Mouse (Mus musculus) forebrain, embryonic 10.5 days (tissue): ENCODE measurements around the gene Rasa2. TPM values are rescaled to one million over a fixed set of nuclear protein-coding genes. Genes with fewer than 3 reads are reported as not detected.

Source experiments
- DNase-seq: peaks from one replicate; pipeline ENCODE4 v3.0.0-alpha.2; 2017; ENCODE audit warnings: low spot score; ENCODE audit errors: extremely low spot score
- H3K27ac ChIP-seq: fragments of 300-500 bp; sonication (generic); 2 replicates; pipeline ENCODE4 v1.5.1; 2016; ENCODE audit warnings: mild to moderate bottlenecking
- H3K27me3 ChIP-seq: fragments of 300-500 bp; sonication (generic); 2 replicates; pipeline ENCODE4 v1.6.1; 2016; ENCODE audit warnings: mild to moderate bottlenecking; ENCODE audit not compliant: poor library complexity, severe bottlenecking
- H3K36me3 ChIP-seq: fragments of 300-500 bp; sonication (generic); replicated peaks from 2 replicates; pipeline ENCODE4 v1.6.1; 2016; ENCODE audit warnings: mild to moderate bottlenecking, moderate library complexity
- H3K4me1 ChIP-seq: fragments of 300-500 bp; sonication (generic); 2 replicates; pipeline ENCODE4 v1.6.1; 2016
- H3K4me3 ChIP-seq: fragments of 300-500 bp; sonication (generic); 2 replicates; pipeline ENCODE4 v1.5.1; 2016; ENCODE audit warnings: mild to moderate bottlenecking, moderate library complexity
- H3K9me3 ChIP-seq: fragments of 300-500 bp; sonication (generic); 2 replicates; pipeline ENCODE4 v1.6.1; 2016; ENCODE audit warnings: mild to moderate bottlenecking, moderate library complexity
- WGBS: fragments of 180-500 bp; shearing (Covaris S2); methylation state at CpG from one replicate; pipeline ENCODE4 v1.1.7; 2016; 5-methylcytosine and 5-hydroxymethylcytosine counted together
- polyA plus RNA-seq: library from polyadenylated mRNA; unstranded; fragments of >200 nt; fragmentation: Nextera tagmentation; extraction: Ambion mirVana; gene quantifications from 2 replicates; pipeline ENCODE4 v1.2.1, GENCODE M21; 2016

Rasa2 gene
- polyA plus RNA-seq, 1 experiment from 2014 or later: 13.3 TPM

DNA sequence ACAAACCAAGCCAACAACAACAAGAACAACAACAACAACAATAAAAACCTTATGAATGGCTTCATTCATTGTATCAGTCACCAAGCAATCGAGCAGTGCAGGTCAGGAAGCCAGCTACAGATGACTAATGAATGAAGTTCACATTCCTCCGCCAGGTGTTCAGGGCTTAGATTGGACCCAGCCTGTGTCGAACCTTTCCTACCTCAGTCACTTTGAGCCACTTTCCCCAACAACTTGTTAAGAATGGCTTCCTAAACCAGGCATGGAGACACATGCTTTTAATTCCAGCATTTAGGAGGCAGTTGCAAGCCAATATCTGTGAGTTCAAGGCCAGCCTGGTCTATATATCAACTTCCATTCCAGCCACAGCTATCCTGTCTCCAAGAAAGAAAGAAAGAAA, 4.5 kb upstream of the Rasa2 start:
- H3K4me3 ChIP-seq: no peak overlapping the region
- WGBS: 82% methylated on average over 3 of the region's 3 CpGs
- peaks cover 28% of the 10 kb centered on the region for H3K27me3 ChIP-seq
- no peaks in the 10 kb centered on the region for H3K9me3 ChIP-seq
- H3K4me1 ChIP-seq: peaks cover 36% of the 10 kb centered on the region
- no peak overlapping the region for H3K27ac ChIP-seq
- H3K36me3 ChIP-seq: no peaks in the 10 kb centered on the region
- no peak for DNase-seq

GRCm38 (mm10) chr9:96635176-96635575, 3.8 kb upstream of the Rasa2 start:
- Histone ChIP-seq H3K27ac (no peak overlapping the region), H3K27me3 (peaks cover 28% of the 10 kb centered on the region), H3K4me3 (no peak overlapping the region), H3K9me3 (no peaks in the 10 kb centered on the region), H3K4me1 (peaks cover 42% of the 10 kb centered on the region), H3K36me3 (no peaks in the 10 kb centered on the region)
- 77% methylated on average over 6 of the region's 6 CpGs for WGBS
- DNase-seq: no peak

DNA sequence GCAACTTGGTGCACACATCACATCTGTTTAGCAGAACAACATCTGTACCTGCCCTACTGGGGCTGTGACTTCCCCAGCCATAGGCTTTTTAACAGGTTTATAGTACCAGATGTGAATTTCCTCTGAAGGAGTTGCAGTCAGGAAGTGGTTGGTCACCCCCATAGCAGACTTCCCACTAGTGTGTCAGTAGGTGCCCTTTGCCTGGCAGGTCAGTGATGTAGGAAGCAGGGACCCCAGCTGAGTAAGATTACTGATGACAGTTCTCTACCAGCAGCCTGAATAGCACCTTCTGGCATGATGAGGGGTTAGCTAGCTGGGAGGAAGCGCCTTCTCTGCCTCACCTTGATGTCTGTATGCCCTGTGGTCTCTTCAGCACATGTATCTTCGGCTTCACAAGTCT, 2.4 kb upstream of the Rasa2 start:
- Histone ChIP-seq H3K4me1 (peaks cover 44% of the 10 kb centered on the region), H3K27ac (no peak overlapping the region), H3K27me3 (peaks cover 34% of the 10 kb centered on the region), H3K4me3 (no peak overlapping the region), H3K36me3 (no peaks in the 10 kb centered on the region), H3K9me3 (no peaks in the 10 kb centered on the region)
- WGBS: 90% methylated on average over 2 of the region's 2 CpGs
- DNase-seq: no peak

DNA sequence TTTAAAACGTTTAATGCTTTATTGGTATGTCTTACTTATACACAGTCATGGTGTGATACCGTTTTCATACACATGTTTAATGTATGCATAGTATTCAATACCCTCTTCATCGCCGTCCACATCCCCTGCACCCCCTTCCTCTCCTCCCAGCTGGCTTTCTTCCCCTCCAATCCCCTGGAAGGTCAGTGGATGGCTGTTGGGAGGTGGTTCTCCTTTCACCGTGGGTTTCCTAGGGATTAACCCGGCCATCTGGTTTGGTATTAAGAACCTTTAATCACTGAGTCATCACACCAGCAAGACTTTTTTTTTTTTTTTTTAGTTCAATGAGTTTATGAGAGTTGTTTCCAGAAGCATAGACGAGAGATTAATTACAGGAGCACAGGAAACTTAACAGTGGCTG, 1.3 kb upstream of the Rasa2 start:
- DNase-seq: no peak
- Histone ChIP-seq H3K4me1 (peaks cover 46% of the 10 kb centered on the region), H3K36me3 (no peaks in the 10 kb centered on the region), H3K27me3 (peaks cover 38% of the 10 kb centered on the region), H3K27ac (no peak overlapping the region), H3K9me3 (no peaks in the 10 kb centered on the region), H3K4me3 (no peak overlapping the region)
- 57% methylated on average over 7 of the region's 7 CpGs for WGBS

DNA sequence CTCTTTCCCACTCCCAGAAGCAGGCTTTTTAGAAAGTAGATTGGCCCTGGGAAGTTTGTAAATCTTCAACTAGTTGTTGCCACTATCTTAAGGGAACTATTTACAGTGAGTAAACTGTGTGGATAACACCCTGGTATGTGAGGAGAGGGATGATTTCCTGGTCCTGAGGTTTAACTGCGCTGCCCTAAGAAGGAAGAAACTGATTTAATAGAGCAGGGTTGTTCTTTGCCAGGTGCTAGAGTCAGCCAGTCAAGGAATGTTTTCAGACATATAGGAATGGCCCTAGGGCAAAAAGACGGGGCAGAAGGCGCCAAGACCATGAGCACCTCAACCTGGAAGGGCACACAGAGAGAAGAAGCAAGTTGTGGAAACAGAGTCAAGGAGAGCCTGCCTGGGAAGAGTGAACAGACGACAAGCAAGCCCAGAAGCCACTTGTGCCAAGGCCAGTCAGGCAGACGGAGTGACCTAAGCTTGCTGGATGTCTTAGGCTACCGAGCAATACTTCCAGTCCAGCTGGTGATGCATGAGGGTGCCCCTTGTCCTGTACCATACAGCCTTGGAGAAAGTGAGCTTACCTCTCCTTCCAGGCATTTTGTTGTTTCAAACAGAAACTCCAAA, 765 bp upstream of the Rasa2 start:
- Histone ChIP-seq H3K4me3 (peak overlapping the region; percentile 96), H3K27ac (peak overlapping the region; percentile 98; the same call in 1 of the 2 replicates)
- 56% methylated on average over 6 of the region's 6 CpGs for WGBS

GRCm38 (mm10) chr9:96630571-96631388, 637 bp downstream of the Rasa2 start:
- DNase-seq: peak; percentile 71
- H3K9me3 ChIP-seq: no peaks in the 10 kb centered on the region
- peaks cover 38% of the 10 kb centered on the region for H3K27me3 ChIP-seq
- peak overlapping the region; percentile 96 for H3K4me3 ChIP-seq
- H3K4me1 ChIP-seq: peaks cover 49% of the 10 kb centered on the region
- under 1% methylated on average over 83 of the region's 105 CpGs for WGBS
- H3K36me3 ChIP-seq: no peaks in the 10 kb centered on the region
- H3K27ac ChIP-seq: peak overlapping the region; percentile 98

More for the DNA sequence above, 765 bp upstream of the Rasa2 start:
- no peak for DNase-seq
- peaks cover 50% of the 10 kb centered on the region for H3K4me1 ChIP-seq
- no peaks in the 10 kb centered on the region for H3K9me3 ChIP-seq
- H3K36me3 ChIP-seq: no peaks in the 10 kb centered on the region
- peaks cover 38% of the 10 kb centered on the region for H3K27me3 ChIP-seq

DNA sequence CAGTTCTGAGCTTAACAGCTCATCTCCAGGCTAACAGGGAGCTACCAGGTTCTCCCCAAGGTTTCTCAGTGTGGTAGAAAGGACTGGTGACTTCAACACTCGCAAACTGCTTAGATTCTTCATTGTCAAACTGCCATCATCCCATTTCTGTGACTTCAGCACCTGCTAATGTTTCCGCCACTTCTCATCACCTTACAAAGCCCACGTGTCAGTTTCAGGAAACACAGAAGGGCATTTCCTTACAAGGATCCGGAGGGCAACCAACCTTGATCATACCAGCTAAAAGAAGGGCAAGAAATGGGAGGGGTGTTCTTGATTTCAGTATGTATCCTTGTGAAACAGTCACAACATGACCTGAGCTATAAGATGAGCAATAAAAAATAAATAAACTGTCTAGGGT, 2.3 kb downstream of the Rasa2 start:
- Histone ChIP-seq H3K4me3 (no peak overlapping the region), H3K36me3 (0 out of 2 replicates have a peak, but pooled peaks cover 4% of the 10 kb centered on the region), H3K27me3 (peaks cover 36% of the 10 kb centered on the region), H3K9me3 (no peaks in the 10 kb centered on the region), H3K4me1 (peaks cover 46% of the 10 kb centered on the region), H3K27ac (no peak overlapping the region)
- WGBS: 66% methylated on average over 4 of the region's 4 CpGs
- no peak for DNase-seq

DNA sequence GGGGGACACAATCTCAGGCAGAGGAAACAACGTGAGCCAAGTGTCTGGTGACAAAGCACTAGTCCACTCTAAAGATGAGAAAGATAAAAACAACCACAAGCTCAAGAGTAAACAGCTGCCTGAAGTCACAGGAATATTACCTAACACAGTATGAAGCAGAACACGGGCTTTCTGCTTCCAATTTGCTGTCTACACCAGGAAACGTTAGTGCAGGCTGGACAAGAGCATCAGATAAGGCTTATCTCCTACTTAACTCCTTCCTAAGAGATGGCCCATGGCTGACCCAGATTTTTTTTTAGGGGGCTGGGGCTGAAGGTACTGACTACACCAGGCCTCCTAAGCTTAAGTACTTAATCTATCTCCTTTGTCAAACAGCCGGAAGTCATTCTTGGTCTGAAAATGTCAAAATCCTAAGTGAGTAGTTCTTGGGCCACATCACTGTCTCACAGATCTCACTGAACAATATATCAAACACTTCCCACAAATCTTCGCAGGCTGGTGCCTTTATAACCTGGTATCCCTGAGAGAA, 3.8 kb downstream of the Rasa2 start:
- no peak overlapping the region for H3K4me3 ChIP-seq
- DNase-seq: no peak
- H3K36me3 ChIP-seq: peaks cover 4% of the 10 kb centered on the region; the same call in 1 of the 2 replicates
- no peaks in the 10 kb centered on the region for H3K9me3 ChIP-seq
- no peak overlapping the region for H3K27ac ChIP-seq
- H3K27me3 ChIP-seq: peaks cover 20% of the 10 kb centered on the region
- WGBS: 42% methylated on average over 5 of the region's 5 CpGs
- H3K4me1 ChIP-seq: peaks cover 44% of the 10 kb centered on the region

GRCm38 (mm10) chr9:96627042-96627441, 4.4 kb downstream of the Rasa2 start:
- Histone ChIP-seq H3K27ac (no peak overlapping the region), H3K4me1 (peaks cover 38% of the 10 kb centered on the region), H3K4me3 (no peak overlapping the region), H3K9me3 (no peaks in the 10 kb centered on the region), H3K36me3 (peaks cover 4% of the 10 kb centered on the region; the same call in 1 of the 2 replicates), H3K27me3 (peaks cover 14% of the 10 kb centered on the region)
- WGBS: 82% methylated on average over 1 of the region's 1 CpGs
- no peak for DNase-seq

GRCm38 (mm10) chr9:96618448-96619176, 12.8 kb downstream of the Rasa2 start:
- Histone ChIP-seq H3K9me3 (no peaks in the 10 kb centered on the region), H3K4me1 (0 out of 2 replicates have a peak, but pooled peaks cover 3% of the 10 kb centered on the region), H3K27ac (no peak overlapping the region), H3K4me3 (no peak overlapping the region), H3K27me3 (no peaks in the 10 kb centered on the region), H3K36me3 (no peaks in the 10 kb centered on the region; the same call in 1 of the 2 replicates)
- 85% methylated on average over 4 of the region's 4 CpGs for WGBS
- no peak for DNase-seq

DNA sequence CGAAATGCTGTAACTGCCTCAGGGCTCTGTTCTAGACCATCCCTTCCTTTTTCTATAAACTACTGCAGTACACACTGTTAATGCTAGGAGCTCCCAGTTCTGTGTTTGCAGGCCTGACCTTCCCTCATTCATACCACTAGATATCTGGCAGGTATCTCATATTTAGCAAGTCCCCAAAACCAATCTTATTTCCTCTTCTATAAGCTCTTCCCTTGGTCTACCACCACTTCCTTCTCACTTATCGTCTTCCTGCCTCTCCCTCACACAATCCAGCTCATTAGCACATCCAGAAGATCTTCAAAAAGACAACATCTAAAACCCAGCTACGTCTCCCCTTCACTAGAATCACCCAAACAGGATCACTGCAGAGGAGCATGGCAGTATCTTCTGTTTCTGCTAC, 19.1 kb downstream of the Rasa2 start:
- peaks cover 8% of the 10 kb centered on the region for H3K9me3 ChIP-seq
- H3K27me3 ChIP-seq: no peaks in the 10 kb centered on the region
- H3K4me3 ChIP-seq: no peak overlapping the region
- no peak overlapping the region for H3K27ac ChIP-seq
- peaks cover 25% of the 10 kb centered on the region for H3K36me3 ChIP-seq
- no peak for DNase-seq
- whole genome bisulfite sequencing: 86% methylated on average over 3 of the region's 3 CpGs
- H3K4me1 ChIP-seq: peaks cover 5% of the 10 kb centered on the region

GRCm38 (mm10) chr9:96611693-96612293, 19.6 kb downstream of the Rasa2 start:
- H3K4me3 ChIP-seq: no peak overlapping the region
- peaks cover 13% of the 10 kb centered on the region for H3K9me3 ChIP-seq
- H3K27me3 ChIP-seq: no peaks in the 10 kb centered on the region
- peaks cover 30% of the 10 kb centered on the region for H3K36me3 ChIP-seq
- DNase-seq: no peak
- WGBS: 61% methylated on average over 8 of the region's 8 CpGs
- H3K4me1 ChIP-seq: peaks cover 5% of the 10 kb centered on the region
- H3K27ac ChIP-seq: no peak overlapping the region
